Mouse (Mus musculus) heart, embryonic 11.5 days (tissue): ENCODE results near the gene Lrch4. TPM values are rescaled to one million over a fixed set of nuclear protein-coding genes. Genes with fewer than 3 reads are reported as not detected.

Experiments used
- ATAC-seq: fragments of 200-750 bp; cut with Nextera tagmentation; replicated peaks from 2 replicates; pipeline ENCODE4 v1.8.0; 2017; ENCODE audit warnings: moderate library complexity; ENCODE audit not compliant: insufficient number of reproducible peaks, low FRiP score, low TSS enrichment
- H3K27ac ChIP-seq: fragments of 300-500 bp; sonication (generic); 2 replicates; pipeline ENCODE4 v1.5.1; 2014; ENCODE audit warnings: mild to moderate bottlenecking, low read depth, low read length
- H3K27me3 ChIP-seq: fragments of 300-500 bp; sonication (generic); 2 replicates; pipeline ENCODE4 v1.6.1; 2014; ENCODE audit warnings: mild to moderate bottlenecking, low read length, mixed read lengths; ENCODE audit not compliant: control insufficient read depth, insufficient read depth
- H3K36me3 ChIP-seq: fragments of 300-500 bp; sonication (generic); 2 replicates; pipeline ENCODE4 v1.6.1; 2014; ENCODE audit warnings: mild to moderate bottlenecking, low read length, moderate library complexity, mixed read lengths; ENCODE audit not compliant: control insufficient read depth, insufficient read depth
- H3K4me1 ChIP-seq: fragments of 300-500 bp; sonication (generic); 2 replicates; pipeline ENCODE4 v1.6.1; 2014; ENCODE audit warnings: low read length; ENCODE audit not compliant: control insufficient read depth, insufficient read depth
- H3K4me2 ChIP-seq: fragments of 300-500 bp; sonication (generic); 2 replicates; pipeline ENCODE4 v1.6.1; 2014; ENCODE audit warnings: mild to moderate bottlenecking, moderate library complexity
- H3K4me3 ChIP-seq: fragments of 300-500 bp; sonication (generic); 2 replicates; pipeline ENCODE4 v1.5.1; 2014; ENCODE audit warnings: low read depth, low read length
- H3K9ac ChIP-seq: fragments of 300-500 bp; sonication (generic); 2 replicates; pipeline ENCODE4 v1.6.1; 2014; ENCODE audit warnings: mild to moderate bottlenecking, low read depth, low read length, moderate library complexity
- H3K9me3 ChIP-seq: fragments of 300-500 bp; sonication (generic); replicated peaks from 2 replicates; pipeline ENCODE4 v1.6.1; 2016; ENCODE audit warnings: low read length; ENCODE audit not compliant: control insufficient read depth
- WGBS: fragments of 180-500 bp; shearing (Covaris S2); extraction: QIAGEN DNeasy Blood & Tissue Kit; methylation state at CpG from one replicate; pipeline ENCODE4 v1.1.7; 2014; ENCODE audit not compliant: insufficient replicate concordance; 5-methylcytosine and 5-hydroxymethylcytosine counted together
- polyA plus RNA-seq: library from polyadenylated mRNA; unstranded; fragments of >200 nt; fragmentation: Nextera tagmentation; extraction: Ambion mirVana; gene quantifications from 2 replicates; pipeline ENCODE4 v1.2.1, GENCODE M21; 2014

Gene Lrch4
- polyA plus RNA-seq, 1 experiment from 2014 or later: 26.0 TPM

GRCm38 (mm10) chr5:137639472-137639871, 10.6 kb downstream of the Lrch4 start:
- no peak for ATAC-seq
- H3K9ac ChIP-seq: no peak overlapping the region
- H3K36me3 ChIP-seq: peaks cover 40% of the 10 kb centered on the region
- H3K4me2 ChIP-seq: no peak overlapping the region
- H3K27me3 ChIP-seq: peaks cover 15% of the 10 kb centered on the region
- no peaks in the 10 kb centered on the region for H3K9me3 ChIP-seq
- H3K4me1 ChIP-seq: peaks cover 10% of the 10 kb centered on the region
- WGBS: 64% methylated on average over 7 of the region's 7 CpGs
- H3K27ac ChIP-seq: no peak overlapping the region
- no peak overlapping the region for H3K4me3 ChIP-seq

GRCm38 (mm10) chr5:137641054-137641453, 12.1 kb downstream of the Lrch4 start, which contains the start of gene Sap25:
Gene Sap25 (plus strand): TSS chr5:137641334.
- Histone ChIP-seq H3K4me1 (peaks cover 17% of the 10 kb centered on the region), H3K27me3 (peaks cover 31% of the 10 kb centered on the region), H3K4me3 (no peak within 1 kb of the TSS), H3K9ac (no peak within 1 kb of the TSS), H3K4me2 (no peak within 1 kb of the TSS), H3K36me3 (peaks cover 34% of the 10 kb centered on the region), H3K27ac (no peak within 1 kb of the TSS), H3K9me3 (no peaks in the 10 kb centered on the region)
- ATAC-seq: no peak
- 82% methylated on average over 19 of the region's 19 CpGs for WGBS

GRCm38 (mm10) chr5:137642886-137643285, 14.0 kb downstream of the Lrch4 start:
- Histone ChIP-seq H3K9me3 (no peaks in the 10 kb centered on the region), H3K4me1 (peaks cover 19% of the 10 kb centered on the region), H3K4me3 (no peak overlapping the region), H3K9ac (0 out of 2 replicates have a peak overlapping the region, but pooled peaks have one; percentile 10), H3K27me3 (peaks cover 35% of the 10 kb centered on the region), H3K27ac (no peak overlapping the region), H3K4me2 (no peak overlapping the region), H3K36me3 (peaks cover 26% of the 10 kb centered on the region)
- no peak for ATAC-seq
- WGBS: 54% methylated on average over 4 of the region's 4 CpGs

GRCm38 (mm10) chr5:137644484-137644883, 15.6 kb downstream of the Lrch4 start:
- WGBS: 36% methylated on average over 19 of the region's 19 CpGs
- no peak overlapping the region for H3K9ac ChIP-seq

GRCm38 (mm10) chr5:137645091-137645651, 16.2 kb downstream of the Lrch4 start:
- WGBS: 3% methylated on average over 44 of the region's 44 CpGs
- peak overlapping the region; percentile 71 for H3K4me2 ChIP-seq
- peak overlapping the region; percentile 46 for H3K4me3 ChIP-seq
- no peak overlapping the region for H3K27ac ChIP-seq
- H3K36me3 ChIP-seq: peaks cover 9% of the 10 kb centered on the region
- peak overlapping the region; percentile 40 for H3K9ac ChIP-seq
- peaks cover 33% of the 10 kb centered on the region for H3K4me1 ChIP-seq
- H3K27me3 ChIP-seq: peaks cover 35% of the 10 kb centered on the region
- no peaks in the 10 kb centered on the region for H3K9me3 ChIP-seq
- ATAC-seq: no peak

More at GRCm38 (mm10) chr5:137644484-137644883, 15.6 kb downstream of the Lrch4 start:
- H3K27ac ChIP-seq: no peak overlapping the region
- peak overlapping the region; percentile 8; the same call in 1 of the 2 replicates for H3K4me2 ChIP-seq
- H3K27me3 ChIP-seq: peaks cover 35% of the 10 kb centered on the region
- no peak for ATAC-seq
- peaks cover 30% of the 10 kb centered on the region for H3K4me1 ChIP-seq
- peaks cover 15% of the 10 kb centered on the region for H3K36me3 ChIP-seq
- no peaks in the 10 kb centered on the region for H3K9me3 ChIP-seq
- H3K4me3 ChIP-seq: no peak overlapping the region

- H3K9ac ChIP-seq: peak within 1 kb of the TSS; percentile 40
- 16% methylated on average over 11 of the region's 11 CpGs for WGBS
- ATAC-seq: no peak
These were observed 16.8 kb downstream of the Lrch4 start, which contains the start of gene Irs3 for GRCm38 (mm10) chr5:137645652-137646091. Gene Irs3 (minus strand): TSS chr5:137645714.

GRCm38 (mm10) chr5:137647827-137648601, 19.1 kb downstream of the Lrch4 start:
- Histone ChIP-seq H3K4me1 (peaks cover 31% of the 10 kb centered on the region), H3K36me3 (peaks cover 4% of the 10 kb centered on the region; the same call in 1 of the 2 replicates), H3K27me3 (peaks cover 34% of the 10 kb centered on the region), H3K9ac (no peak overlapping the region), H3K27ac (no peak overlapping the region), H3K9me3 (no peaks in the 10 kb centered on the region), H3K4me2 (no peak overlapping the region), H3K4me3 (no peak overlapping the region)
- ATAC-seq: no peak
- 50% methylated on average over 9 of the region's 9 CpGs for WGBS

More at GRCm38 (mm10) chr5:137645652-137646091, 16.8 kb downstream of the Lrch4 start, which contains the start of gene Irs3:
- peak within 1 kb of the TSS; percentile 71 for H3K4me2 ChIP-seq
- H3K27me3 ChIP-seq: peaks cover 35% of the 10 kb centered on the region
- H3K9me3 ChIP-seq: no peaks in the 10 kb centered on the region
- H3K4me3 ChIP-seq: peak within 1 kb of the TSS; percentile 46
- peaks cover 6% of the 10 kb centered on the region for H3K36me3 ChIP-seq
- H3K4me1 ChIP-seq: peaks cover 29% of the 10 kb centered on the region
- H3K27ac ChIP-seq: no peak within 1 kb of the TSS

GRCm38 (mm10) chr5:137649251-137649650, 20.3 kb downstream of the Lrch4 start:
- H3K9ac ChIP-seq: no peak overlapping the region
- ATAC-seq: no peak

More at GRCm38 (mm10) chr5:137649251-137649650, 20.3 kb downstream of the Lrch4 start:
- Histone ChIP-seq H3K9me3 (no peaks in the 10 kb centered on the region), H3K27ac (0 out of 2 replicates have a peak overlapping the region, but pooled peaks have one; percentile 29), H3K36me3 (peaks cover 4% of the 10 kb centered on the region; the same call in 1 of the 2 replicates), H3K4me1 (peaks cover 31% of the 10 kb centered on the region), H3K27me3 (peaks cover 22% of the 10 kb centered on the region), H3K4me2 (peak overlapping the region; percentile 48; the same call in 1 of the 2 replicates), H3K4me3 (no peak overlapping the region)
- 39% methylated on average over 4 of the region's 4 CpGs for WGBS
